Mouse (Mus musculus) liver, embryonic 14.5 days (tissue): ENCODE results near the gene Naxd.

Experiments used
- CTCF ChIP-seq: IDR thresholded peaks from 2 replicates; pipeline ENCODE4 v1.5.1; 2016; ENCODE audit warnings: antibody characterized with exemption, low read depth, control low read depth
- EP300 ChIP-seq: IDR thresholded peaks from 2 replicates; pipeline ENCODE4 v1.6.1; 2016; ENCODE audit warnings: antibody characterized with exemption, low read depth

GRCm38 (mm10) chr8:11547063-11547462 is 49.8 kb downstream of the Naxd start:
- TF ChIP-seq EP300 (no peak), CTCF (peak; percentile 79)
